Mouse (Mus musculus): ENCODE measurements around the gene Gm8857.
"Not testable (repeated sequence)": the region's sequence is repeated elsewhere in the genome, so short reads cannot be mapped to it uniquely, and the experiment has no call there.

The Gm8857 gene

DNA sequence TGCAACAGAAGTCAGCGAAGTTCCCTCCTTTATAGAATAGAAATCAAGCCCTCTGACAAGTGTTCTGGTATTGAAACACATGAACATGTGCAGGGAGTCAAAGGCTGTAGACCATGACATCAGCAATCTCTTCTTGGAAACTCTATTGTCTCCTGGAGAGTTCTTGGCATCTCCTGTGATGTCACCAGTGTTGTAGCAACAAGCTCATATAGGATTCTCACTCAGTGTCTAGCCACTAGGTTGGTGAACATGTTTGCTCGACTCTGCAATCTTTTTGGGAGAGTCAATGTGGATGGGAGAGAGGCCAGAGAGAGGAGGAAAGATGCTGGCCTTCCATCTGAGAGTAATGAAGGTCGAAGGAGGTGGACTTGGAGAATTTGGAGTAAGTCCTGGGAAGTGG, at the start of gene Gm8857, which contains the start of gene Gm8871:
TSS of gene Gm8857 (plus strand) at position 303 of the 400 bp plus-strand sequence.
TSS of gene Gm8871 (plus strand) at position 301 of the 400 bp plus-strand sequence.
- DNase-seq: not testable (repeated sequence)

- not testable (repeated sequence) for DNase-seq
These were observed 5.9 kb downstream of the Gm8857 start for GRCm38 (mm10) chr5:10953512-10953911.

- DNase-seq: not testable (repeated sequence)
These were observed 10.4 kb downstream of the Gm8857 start for GRCm38 (mm10) chr5:10958057-10958456.

Data from embryo, embryonic 11 days (tissue).